Mouse (Mus musculus): ENCODE data around the gene Armh3.
A peak's percentile ranks its signal among the peaks of the same experiment; 100 is the strongest.

Armh3 gene

GRCm38 (mm10) chr19:45997785-45998693, at the start of gene Armh3:
Gene Armh3 (minus strand): TSS chr19:45998488.
- peak; percentile 94 for ATAC-seq (ENCODE audit: insufficient number of reproducible peaks, low FRiP score, low TSS enrichment)

- no peak for ATAC-seq (ENCODE audit: insufficient number of reproducible peaks, low FRiP score, low TSS enrichment)
Measured at GRCm38 (mm10) chr19:46047426-46047825, 49.1 kb upstream of the Armh3 start.

GRCm38 (mm10) chr19:46046621-46047025, 48.3 kb upstream of the Armh3 start:
- no peak for ATAC-seq (ENCODE audit: insufficient number of reproducible peaks, low FRiP score, low TSS enrichment)

- peak; percentile 16 for ATAC-seq (ENCODE audit: insufficient number of reproducible peaks, low FRiP score, low TSS enrichment)
Measured at GRCm38 (mm10) chr19:46045696-46046311, 47.5 kb upstream of the Armh3 start.

- ATAC-seq (ENCODE audit: insufficient number of reproducible peaks, low FRiP score, low TSS enrichment) = peak; percentile 80
Measured at GRCm38 (mm10) chr19:46044993-46045695, 46.9 kb upstream of the Armh3 start, which contains the start of gene Ldb1. Gene Ldb1 (minus strand): TSS chr19:46045214.

GRCm38 (mm10) chr19:46044271-46044992, 46.1 kb upstream of the Armh3 start, which contains the start of gene Pprc1:
Gene Pprc1 (plus strand): TSS chr19:46044886.
- no peak for ATAC-seq (ENCODE audit: insufficient number of reproducible peaks, low FRiP score, low TSS enrichment)

GRCm38 (mm10) chr19:46043380-46043779, 45.1 kb upstream of the Armh3 start:
- no peak for ATAC-seq (ENCODE audit: insufficient number of reproducible peaks, low FRiP score, low TSS enrichment)

GRCm38 (mm10) chr19:46042476-46043011, 44.3 kb upstream of the Armh3 start:
- no peak for ATAC-seq (ENCODE audit: insufficient number of reproducible peaks, low FRiP score, low TSS enrichment)

GRCm38 (mm10) chr19:46041933-46042475, 43.7 kb upstream of the Armh3 start:
- ATAC-seq (ENCODE audit: insufficient number of reproducible peaks, low FRiP score, low TSS enrichment) = no peak

- no peak for ATAC-seq (ENCODE audit: insufficient number of reproducible peaks, low FRiP score, low TSS enrichment)
Measured at GRCm38 (mm10) chr19:46041299-46041932, 43.1 kb upstream of the Armh3 start.

- ATAC-seq (ENCODE audit: insufficient number of reproducible peaks, low FRiP score, low TSS enrichment) = no peak
Measured at GRCm38 (mm10) chr19:46040149-46040902, 42.0 kb upstream of the Armh3 start.

GRCm38 (mm10) chr19:46039478-46039877, 41.2 kb upstream of the Armh3 start:
- ATAC-seq (ENCODE audit: insufficient number of reproducible peaks, low FRiP score, low TSS enrichment) = peak; percentile 66

GRCm38 (mm10) chr19:46038851-46039260, 40.6 kb upstream of the Armh3 start:
- ATAC-seq (ENCODE audit: insufficient number of reproducible peaks, low FRiP score, low TSS enrichment) = no peak

GRCm38 (mm10) chr19:46037925-46038850, 39.9 kb upstream of the Armh3 start:
- no peak for ATAC-seq (ENCODE audit: insufficient number of reproducible peaks, low FRiP score, low TSS enrichment)

- ATAC-seq (ENCODE audit: insufficient number of reproducible peaks, low FRiP score, low TSS enrichment) = no peak
Measured at GRCm38 (mm10) chr19:46037243-46037924, 39.1 kb upstream of the Armh3 start.

GRCm38 (mm10) chr19:46036477-46037242, 38.4 kb upstream of the Armh3 start:
- no peak for ATAC-seq (ENCODE audit: insufficient number of reproducible peaks, low FRiP score, low TSS enrichment)
